Mouse (Mus musculus): ENCODE data around the gene Lrrc73.

Gene Lrrc73

DNA sequence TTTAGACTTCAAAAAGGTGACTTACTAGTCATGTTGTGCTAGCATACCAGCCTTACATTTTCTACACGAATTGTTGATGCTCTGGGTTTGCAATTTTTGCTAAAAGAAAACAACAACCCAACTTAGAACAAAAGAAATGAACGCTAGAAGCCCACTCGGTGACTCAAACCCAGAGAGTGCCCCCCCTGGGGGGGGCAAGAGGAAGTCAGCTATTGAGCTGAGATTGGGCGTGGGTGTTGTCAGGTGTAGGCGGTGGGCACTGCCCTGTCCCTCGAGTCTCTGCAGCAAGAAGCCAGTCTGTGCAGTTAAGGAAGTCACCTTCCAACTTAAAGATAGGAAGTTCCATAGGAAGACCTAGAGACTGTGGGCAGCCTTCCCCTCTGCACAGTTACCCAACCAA, 43.3 kb downstream of the Lrrc73 start:
- no peak for DNase-seq (ENCODE audit: low read depth)

GRCm38 (mm10) chr17:46297028-46297363, 43.7 kb downstream of the Lrrc73 start:
- DNase-seq (ENCODE audit: low read depth) = no peak

- peak; percentile 22 for DNase-seq (ENCODE audit: low read depth)
Measured at GRCm38 (mm10) chr17:46297364-46298219, 44.3 kb downstream of the Lrrc73 start, which contains the start of gene Dlk2. Gene Dlk2 (plus strand): TSS chr17:46297421.

DNA sequence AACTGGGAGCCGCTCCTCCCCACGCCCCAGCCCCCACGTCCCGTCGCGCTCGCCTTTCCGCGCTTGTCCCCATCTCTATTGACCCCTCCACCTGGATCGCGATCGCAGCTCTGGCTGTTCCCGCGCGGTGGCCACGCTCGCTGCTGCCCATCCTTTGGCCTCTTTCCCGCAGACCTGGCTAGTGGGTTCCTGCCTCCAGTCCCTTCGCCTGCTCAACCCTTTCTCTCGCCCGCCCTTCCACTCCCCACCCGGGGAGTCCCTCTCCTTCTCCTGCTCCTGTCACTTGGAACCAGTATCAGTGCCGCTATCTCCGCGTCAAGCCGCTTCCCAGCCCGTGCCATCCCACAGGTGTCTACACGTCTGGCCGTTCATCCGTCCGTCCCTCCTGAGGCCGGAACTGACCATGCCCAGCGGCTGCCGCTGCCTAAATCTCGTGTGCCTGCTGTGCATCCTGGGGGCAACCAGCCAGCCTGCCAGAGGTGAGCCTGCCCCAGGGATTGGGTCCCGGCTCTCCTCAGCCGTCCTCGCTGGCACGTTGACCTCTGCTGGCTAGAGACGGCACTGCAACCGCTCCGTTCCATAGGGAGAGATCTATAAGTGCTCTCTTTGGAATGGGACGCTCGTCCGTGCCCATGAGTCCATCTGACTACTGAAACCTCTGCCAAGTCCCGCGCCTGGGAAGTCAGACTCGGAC, 45.0 kb downstream of the Lrrc73 start:
- DNase-seq (ENCODE audit: low read depth) = peak; percentile 94

GRCm38 (mm10) chr17:46301892-46302291, 48.6 kb downstream of the Lrrc73 start:
- no peak for DNase-seq (ENCODE audit: low read depth)

- no peak for DNase-seq (ENCODE audit: low read depth)
Measured at GRCm38 (mm10) chr17:46304184-46304583, 50.9 kb downstream of the Lrrc73 start.

Data from NIH3T3 (cell line).